Mouse (Mus musculus): ENCODE results near the gene Tpsg1. TPM values are rescaled to one million over a fixed set of nuclear protein-coding genes. Genes with fewer than 3 reads are reported as not detected.

The Tpsg1 gene
- polyA plus RNA-seq, 1 experiment from 2014 or later, result 0.16 TPM

DNA sequence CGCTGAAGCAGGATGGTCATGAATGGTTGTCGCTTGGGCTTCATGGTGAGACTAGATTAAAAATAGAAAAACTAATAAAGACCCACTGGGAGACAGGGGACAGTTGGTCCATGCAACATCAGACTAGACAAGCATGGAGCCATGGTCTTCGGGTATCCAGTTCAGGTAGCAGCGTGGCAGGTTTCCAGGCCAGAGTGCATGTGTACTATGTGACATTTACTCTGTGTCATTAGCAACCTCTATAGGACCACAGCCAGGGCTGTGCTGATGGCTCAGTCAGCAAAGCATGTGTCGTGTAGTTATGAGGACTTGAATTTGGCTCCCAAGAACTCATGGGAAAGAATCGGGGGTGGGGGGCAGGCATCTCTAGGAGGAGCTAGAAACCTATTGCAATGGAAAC, 29.1 kb upstream of the Tpsg1 start:
- Histone ChIP-seq H3K4me1 (replicated peaks; ENCODE audit: control insufficient read depth, insufficient read depth) (no peaks in the 10 kb centered on the region), H3K27ac (replicated peaks) (no peak overlapping the region), H3K4me3 (ENCODE audit: low read depth, low read length) (no peak overlapping the region), H3K4me2 (replicated peaks; ENCODE audit: low read depth) (no peak overlapping the region), H3K9me3 (ENCODE audit: control insufficient read depth, low read length) (no peaks in the 10 kb centered on the region), H3K36me3 (ENCODE audit: control insufficient read depth, insufficient read depth, low read length) (no peaks in the 10 kb centered on the region), H3K27me3 (ENCODE audit: control insufficient read depth, insufficient read depth, low read length) (no peaks in the 10 kb centered on the region), H3K9ac (ENCODE audit: low read length) (no peak overlapping the region)
- DNase-seq (ENCODE audit: low spot score) (no peak), ATAC-seq (ENCODE audit: low FRiP score, low TSS enrichment) (no peak)
- TF ChIP-seq EP300 (optimal IDR thresholded peaks at IDR 0.05), result no peak
- no peak for TF ChIP-seq CTCF (IDR thresholded peaks at IDR 0.05; ENCODE audit: low read depth)
- 85% methylated on average over 6 of the region's 6 CpGs for WGBS

DNA sequence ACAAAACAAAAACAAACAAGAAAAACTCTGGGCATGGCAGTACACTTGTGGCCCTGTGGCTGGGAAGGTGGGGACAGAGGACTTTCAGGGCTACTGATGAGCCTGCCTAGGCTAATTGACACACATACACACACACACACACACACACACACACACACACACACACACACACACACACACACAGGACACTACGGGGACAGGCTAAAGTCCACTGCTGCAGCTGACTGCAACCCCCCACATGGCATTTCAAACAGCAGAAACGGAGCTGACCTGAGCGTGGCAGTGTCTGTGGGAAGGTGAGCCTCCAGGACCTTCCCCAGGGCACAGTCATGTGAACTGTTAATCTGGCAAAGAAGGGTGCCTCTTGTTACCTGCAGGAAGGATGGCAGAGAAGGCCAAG, 27.6 kb upstream of the Tpsg1 start:
- no peak for DNase-seq (ENCODE audit: low spot score)
- no peak for ATAC-seq (ENCODE audit: low FRiP score, low TSS enrichment)
- H3K27me3 ChIP-seq (ENCODE audit: control insufficient read depth, insufficient read depth, low read length), result no peaks in the 10 kb centered on the region
- no peaks in the 10 kb centered on the region for H3K4me1 ChIP-seq (replicated peaks; ENCODE audit: control insufficient read depth, insufficient read depth)
- no peak overlapping the region for H3K27ac ChIP-seq (replicated peaks)
- no peak overlapping the region for H3K9ac ChIP-seq (ENCODE audit: low read length)
- no peaks in the 10 kb centered on the region for H3K9me3 ChIP-seq (ENCODE audit: control insufficient read depth, low read length)
- H3K4me2 ChIP-seq (replicated peaks; ENCODE audit: low read depth), result no peak overlapping the region
- WGBS, result 39% methylated on average over 3 of the region's 3 CpGs
- H3K36me3 ChIP-seq (ENCODE audit: control insufficient read depth, insufficient read depth, low read length), result no peaks in the 10 kb centered on the region
- TF ChIP-seq CTCF (IDR thresholded peaks at IDR 0.05; ENCODE audit: low read depth) (no peak), EP300 (optimal IDR thresholded peaks at IDR 0.05) (no peak)
- H3K4me3 ChIP-seq (ENCODE audit: low read depth, low read length), result no peak overlapping the region

DNA sequence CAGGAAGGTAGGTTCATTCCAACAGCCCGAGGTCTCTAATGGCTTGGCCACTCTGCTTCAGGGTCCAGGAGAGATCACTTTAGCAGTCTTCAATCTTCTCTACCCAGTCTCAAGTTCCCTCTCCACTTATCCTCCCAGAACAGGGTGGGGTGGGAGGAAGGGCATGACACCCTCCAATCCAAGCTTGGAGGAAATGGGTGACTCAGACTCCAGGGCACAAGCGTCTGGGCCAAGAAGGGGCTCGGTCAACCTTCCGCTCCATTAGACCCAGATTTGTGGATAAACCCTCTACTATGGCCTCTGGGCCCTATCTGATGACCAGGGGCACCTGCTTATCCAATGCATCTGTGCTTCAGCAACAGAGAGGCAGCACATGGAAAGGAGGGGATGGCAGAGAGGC, 23.6 kb upstream of the Tpsg1 start, which contains the start of gene Tpsab1:
Tpsab1 (minus strand) TSS at position 101 of the 400 bp plus-strand sequence.
- TF ChIP-seq CTCF (IDR thresholded peaks at IDR 0.05; ENCODE audit: low read depth) (no peak), EP300 (optimal IDR thresholded peaks at IDR 0.05) (no peak)
- DNase-seq (ENCODE audit: low spot score) (no peak), ATAC-seq (ENCODE audit: low FRiP score, low TSS enrichment) (no peak)
- Histone ChIP-seq H3K9me3 (ENCODE audit: control insufficient read depth, low read length) (no peaks in the 10 kb centered on the region), H3K4me3 (ENCODE audit: low read depth, low read length) (no peak within 1 kb of the TSS), H3K27me3 (ENCODE audit: control insufficient read depth, insufficient read depth, low read length) (no peaks in the 10 kb centered on the region), H3K9ac (ENCODE audit: low read length) (no peak within 1 kb of the TSS), H3K36me3 (ENCODE audit: control insufficient read depth, insufficient read depth, low read length) (no peaks in the 10 kb centered on the region), H3K27ac (replicated peaks) (no peak within 1 kb of the TSS), H3K4me1 (replicated peaks; ENCODE audit: control insufficient read depth, insufficient read depth) (no peaks in the 10 kb centered on the region), H3K4me2 (replicated peaks; ENCODE audit: low read depth) (no peak within 1 kb of the TSS)
- 73% methylated on average over 4 of the region's 4 CpGs for WGBS

DNA sequence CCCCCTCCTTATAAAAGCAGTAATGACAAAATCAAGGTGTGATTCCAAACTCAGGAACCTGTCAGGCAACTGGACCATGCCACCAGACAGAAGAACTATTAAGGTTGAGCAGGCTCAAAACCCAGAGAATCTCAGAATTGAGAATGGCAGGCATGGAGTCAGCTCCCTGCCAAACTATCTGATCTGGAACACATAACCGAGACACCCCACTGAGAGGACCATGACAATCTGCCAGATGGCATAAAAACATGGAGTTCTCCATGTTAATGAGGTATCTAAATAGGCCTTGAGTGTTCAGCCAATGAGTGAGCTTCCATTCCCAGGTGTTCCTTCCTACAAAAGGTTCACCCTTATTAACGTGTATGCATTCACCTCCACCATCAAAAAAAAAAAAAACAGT, 7.8 kb upstream of the Tpsg1 start:
- WGBS, result 75% methylated on average over 2 of the region's 2 CpGs
- no peaks in the 10 kb centered on the region for H3K36me3 ChIP-seq (ENCODE audit: control insufficient read depth, insufficient read depth, low read length)
- no peak for ATAC-seq (ENCODE audit: low FRiP score, low TSS enrichment)

DNA sequence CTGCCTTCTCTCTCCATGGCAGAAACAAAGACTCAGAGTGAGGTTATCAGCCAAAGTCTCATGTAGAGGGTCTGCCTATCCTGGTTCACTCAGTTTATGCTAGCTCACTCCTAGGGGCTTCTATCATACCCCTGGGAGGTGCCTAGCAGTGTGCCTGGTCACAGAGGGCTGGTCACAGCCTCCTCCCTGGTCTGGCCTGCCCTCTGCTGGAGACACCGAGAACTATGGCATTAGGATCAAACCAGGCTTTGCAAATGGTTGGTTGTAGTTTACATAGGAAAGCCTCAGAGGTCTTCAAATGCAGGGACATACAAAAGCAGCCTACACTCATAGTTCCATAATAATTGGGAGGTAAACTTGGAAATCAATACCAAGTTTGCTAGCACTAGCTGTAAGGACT, 5.3 kb upstream of the Tpsg1 start:
- no peak for TF ChIP-seq EP300 (optimal IDR thresholded peaks at IDR 0.05)
- peak; percentile 86 for TF ChIP-seq CTCF (IDR thresholded peaks at IDR 0.05; ENCODE audit: low read depth)
- Histone ChIP-seq H3K4me3 (ENCODE audit: low read depth, low read length) (no peak overlapping the region), H3K27me3 (ENCODE audit: control insufficient read depth, insufficient read depth, low read length) (no peaks in the 10 kb centered on the region), H3K27ac (replicated peaks) (no peak overlapping the region), H3K9ac (ENCODE audit: low read length) (no peak overlapping the region), H3K4me2 (replicated peaks; ENCODE audit: low read depth) (no peak overlapping the region), H3K4me1 (replicated peaks; ENCODE audit: control insufficient read depth, insufficient read depth) (no peaks in the 10 kb centered on the region), H3K36me3 (ENCODE audit: control insufficient read depth, insufficient read depth, low read length) (no peaks in the 10 kb centered on the region), H3K9me3 (ENCODE audit: control insufficient read depth, low read length) (no peaks in the 10 kb centered on the region)
- WGBS, result 0% methylated on average over 1 of the region's 1 CpGs
- DNase-seq (ENCODE audit: low spot score), result peak; percentile 67
- no peak for ATAC-seq (ENCODE audit: low FRiP score, low TSS enrichment)

More for the DNA sequence above, 7.8 kb upstream of the Tpsg1 start:
- TF ChIP-seq EP300 (optimal IDR thresholded peaks at IDR 0.05), result no peak
- no peak for TF ChIP-seq CTCF (IDR thresholded peaks at IDR 0.05; ENCODE audit: low read depth)
- H3K4me3 ChIP-seq (ENCODE audit: low read depth, low read length), result no peak overlapping the region
- H3K9ac ChIP-seq (ENCODE audit: low read length), result no peak overlapping the region
- no peaks in the 10 kb centered on the region for H3K4me1 ChIP-seq (replicated peaks; ENCODE audit: control insufficient read depth, insufficient read depth)
- H3K27me3 ChIP-seq (ENCODE audit: control insufficient read depth, insufficient read depth, low read length), result no peaks in the 10 kb centered on the region
- no peak for DNase-seq (ENCODE audit: low spot score)
- H3K9me3 ChIP-seq (ENCODE audit: control insufficient read depth, low read length), result no peaks in the 10 kb centered on the region
- H3K27ac ChIP-seq (replicated peaks), result no peak overlapping the region
- H3K4me2 ChIP-seq (replicated peaks; ENCODE audit: low read depth), result no peak overlapping the region

DNA sequence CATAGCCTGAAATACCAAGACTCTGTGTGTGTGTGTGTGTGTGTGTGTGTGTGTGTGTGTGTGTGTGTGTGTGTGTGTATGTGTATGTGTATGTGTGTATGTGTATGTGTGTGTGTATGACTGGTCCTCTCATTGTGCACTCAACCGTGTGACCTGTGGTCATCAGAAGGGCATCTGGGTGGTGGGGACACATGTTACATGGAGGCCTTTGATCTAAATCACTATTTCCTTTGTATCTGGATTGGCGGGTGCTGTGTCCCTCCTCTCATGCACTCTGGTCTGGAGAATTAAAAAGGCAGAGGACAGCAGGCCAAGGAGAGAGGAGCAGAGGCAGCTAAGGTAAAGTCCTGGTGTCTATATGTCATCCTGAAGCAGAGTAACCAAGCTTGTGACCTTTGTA, 3.1 kb upstream of the Tpsg1 start, which contains the start of gene Tpsb2:
Tpsb2 (plus strand) TSS at position 301 of the 400 bp plus-strand sequence.
- H3K4me1 ChIP-seq (replicated peaks; ENCODE audit: control insufficient read depth, insufficient read depth), result no peaks in the 10 kb centered on the region
- H3K27ac ChIP-seq (replicated peaks), result no peak within 1 kb of the TSS
- H3K4me2 ChIP-seq (replicated peaks; ENCODE audit: low read depth), result no peak within 1 kb of the TSS
- no peak for DNase-seq (ENCODE audit: low spot score)
- H3K9me3 ChIP-seq (ENCODE audit: control insufficient read depth, low read length), result no peaks in the 10 kb centered on the region
- WGBS, result 70% methylated on average over 2 of the region's 2 CpGs
- H3K9ac ChIP-seq (ENCODE audit: low read length), result no peak within 1 kb of the TSS
- no peaks in the 10 kb centered on the region for H3K27me3 ChIP-seq (ENCODE audit: control insufficient read depth, insufficient read depth, low read length)
- no peak for TF ChIP-seq CTCF (IDR thresholded peaks at IDR 0.05; ENCODE audit: low read depth)
- TF ChIP-seq EP300 (optimal IDR thresholded peaks at IDR 0.05), result no peak
- H3K4me3 ChIP-seq (ENCODE audit: low read depth, low read length), result no peak within 1 kb of the TSS
- no peaks in the 10 kb centered on the region for H3K36me3 ChIP-seq (ENCODE audit: control insufficient read depth, insufficient read depth, low read length)
- no peak for ATAC-seq (ENCODE audit: low FRiP score, low TSS enrichment)

Data from stomach, postnatal 0 days (tissue).